14 mouse cellular contexts compared by ENCODE assay signal in genomic region chr1:83896650-83897049, GRCm38 (mm10).
DNase-seq lines count a peak whose midpoint lies in the region; ATAC-seq lines count a peak whose summit lies in the region.
"Had no signal": no experiment of that assay in that cellular context is flagged by ENCODE, and none has a peak within 500 bp of the region (broad histone marks: within the 10 kb centered on the region; RNA-seq: fewer than 3 reads in every experiment).

No protein-coding gene starts in this region.

- H3K27me3 ChIP-seq in hindbrain, embryonic 10.5 days (ENCODE audit: insufficient read depth, poor library complexity, severe bottlenecking) = no peaks in the 10 kb centered on the region
- H3K27me3 ChIP-seq in hindbrain, embryonic 16.5 days (replicated peaks; ENCODE audit: control insufficient read depth, insufficient read depth, low read length) = no peaks in the 10 kb centered on the region
- no peaks in the 10 kb centered on the region for H3K27me3 ChIP-seq in heart, embryonic 12.5 days (replicated peaks)
- H3K27me3 ChIP-seq: liver, embryonic 12.5 days had no signal

- 49% methylated on average over 5 of the region's 5 CpGs for WGBS in hindbrain, embryonic 10.5 days
- WGBS in hindbrain, embryonic 16.5 days = 49% methylated on average over 5 of the region's 5 CpGs
- 18% methylated on average over 5 of the region's 5 CpGs for WGBS in heart, embryonic 12.5 days

- H3K4me1 ChIP-seq in hindbrain, embryonic 10.5 days (replicated peaks) = no peaks in the 10 kb centered on the region
- no peaks in the 10 kb centered on the region for H3K4me1 ChIP-seq in hindbrain, embryonic 16.5 days (ENCODE audit: control insufficient read depth, insufficient read depth, low read depth, low read length)
- H3K4me1 ChIP-seq in heart, embryonic 12.5 days (replicated peaks) = peaks cover 4% of the 10 kb centered on the region
- H3K4me1 ChIP-seq: liver, embryonic 12.5 days had no signal

- H3K27ac ChIP-seq in hindbrain, embryonic 10.5 days = no peak overlapping the region
- no peak overlapping the region for H3K27ac ChIP-seq in hindbrain, embryonic 16.5 days (ENCODE audit: low read depth, low read length)
- H3K27ac ChIP-seq in heart, embryonic 12.5 days (ENCODE audit: poor library complexity, severe bottlenecking) = no peak overlapping the region
- H3K27ac ChIP-seq: heart, adult 2 months; liver, embryonic 12.5 days had no signal

- H3K9ac ChIP-seq in hindbrain, embryonic 16.5 days (ENCODE audit: low read depth, low read length) = no peak overlapping the region
- no peak overlapping the region for H3K9ac ChIP-seq in heart, embryonic 12.5 days
- H3K9ac ChIP-seq: liver, embryonic 12.5 days had no signal

- H3K9me3 ChIP-seq in hindbrain, embryonic 10.5 days = no peaks in the 10 kb centered on the region
- H3K9me3 ChIP-seq in hindbrain, embryonic 16.5 days (ENCODE audit: control insufficient read depth, low read length) = no peaks in the 10 kb centered on the region
- H3K9me3 ChIP-seq in heart, embryonic 12.5 days (replicated peaks) = no peaks in the 10 kb centered on the region
- H3K9me3 ChIP-seq: liver, embryonic 12.5 days had no signal

- no peaks in the 10 kb centered on the region for H3K36me3 ChIP-seq in hindbrain, embryonic 10.5 days
- H3K36me3 ChIP-seq in hindbrain, embryonic 16.5 days (ENCODE audit: control insufficient read depth, insufficient read depth, low read length) = no peaks in the 10 kb centered on the region
- no peaks in the 10 kb centered on the region for H3K36me3 ChIP-seq in heart, embryonic 12.5 days
- H3K36me3 ChIP-seq: liver, embryonic 12.5 days had no signal

- ATAC-seq in hindbrain, embryonic 16.5 days = no peak
- ATAC-seq in heart, embryonic 12.5 days (ENCODE audit: insufficient number of reproducible peaks, low FRiP score) = peak; percentile 48; the same call in 1 of the 2 replicates
- ATAC-seq: liver, embryonic 12.5 days; lung, postnatal 0 days had no signal

- peak; percentile 10 for DNase-seq in hindbrain, embryonic 10.5 days (ENCODE audit: low spot score)
- peak; percentile 26 for DNase-seq in embryo, embryonic 10.5 days (ENCODE audit: low spot score)
- DNase-seq in mesoderm, embryonic 11.5 days (ENCODE audit: low read depth, low spot score) = peak; percentile 24
- no peak for DNase-seq in urinary bladder, postnatal 14 days (ENCODE audit: low spot score)
- no peak for DNase-seq in spleen, postnatal 36 days (ENCODE audit: low spot score in 2 of 2)
- DNase-seq: cerebellum, postnatal 25 days; kidney, adult 9 months; midbrain, embryonic 14.5 days; thymus, postnatal 25 days had no signal

- H3K4me2 ChIP-seq in hindbrain, embryonic 16.5 days (ENCODE audit: low read length) = no peak overlapping the region
- H3K4me2 ChIP-seq in heart, embryonic 12.5 days = 0 out of 2 replicates have a peak overlapping the region, but pooled peaks have one; percentile 2
- H3K4me2 ChIP-seq: liver, embryonic 12.5 days had no signal

- H3K4me3 ChIP-seq in hindbrain, embryonic 10.5 days = no peak overlapping the region
- H3K4me3 ChIP-seq in hindbrain, embryonic 16.5 days (ENCODE audit: low read length) = no peak overlapping the region
- no peak overlapping the region for H3K4me3 ChIP-seq in heart, embryonic 12.5 days
- H3K4me3 ChIP-seq: heart, adult 2 months; liver, embryonic 12.5 days had no signal

Comparison
In these comparisons a context has a peak if more than half of its experiments do, and no peak if none do; other contexts are left out.
1. DNase-seq: peak in hindbrain, embryonic 10.5 days (single experiment), embryo, embryonic 10.5 days (single experiment) and mesoderm, embryonic 11.5 days (single experiment); none in urinary bladder, postnatal 14 days (single experiment) and spleen, postnatal 36 days (0 of 2).